Mouse (Mus musculus): Measurements from ENCODE around the gene Ptger2.
A peak's percentile ranks its signal among the peaks of the same experiment; 100 is the strongest.

Gene Ptger2

DNA sequence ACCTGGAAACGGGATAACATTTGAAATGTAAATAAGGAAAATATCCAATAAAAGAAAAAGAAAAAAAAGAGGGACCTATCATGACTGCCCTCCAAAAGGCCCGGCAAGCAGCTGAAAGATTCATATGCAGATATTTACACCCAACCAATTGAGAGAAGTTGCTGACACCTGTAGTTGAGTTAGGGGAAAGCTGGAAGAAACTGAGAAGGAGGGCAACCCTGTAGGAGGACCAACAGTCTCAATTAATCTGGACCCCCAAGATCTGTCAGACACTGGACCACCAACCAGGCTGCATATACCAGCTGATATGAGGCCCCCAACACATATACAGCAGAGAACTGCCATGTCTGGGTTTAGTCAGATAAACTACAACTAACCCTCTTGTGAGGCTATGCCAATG is 60.1 kb downstream of the Ptger2 start:
- DNase-seq (ENCODE audit: low spot score in 2 of 2) = no peak

DNA sequence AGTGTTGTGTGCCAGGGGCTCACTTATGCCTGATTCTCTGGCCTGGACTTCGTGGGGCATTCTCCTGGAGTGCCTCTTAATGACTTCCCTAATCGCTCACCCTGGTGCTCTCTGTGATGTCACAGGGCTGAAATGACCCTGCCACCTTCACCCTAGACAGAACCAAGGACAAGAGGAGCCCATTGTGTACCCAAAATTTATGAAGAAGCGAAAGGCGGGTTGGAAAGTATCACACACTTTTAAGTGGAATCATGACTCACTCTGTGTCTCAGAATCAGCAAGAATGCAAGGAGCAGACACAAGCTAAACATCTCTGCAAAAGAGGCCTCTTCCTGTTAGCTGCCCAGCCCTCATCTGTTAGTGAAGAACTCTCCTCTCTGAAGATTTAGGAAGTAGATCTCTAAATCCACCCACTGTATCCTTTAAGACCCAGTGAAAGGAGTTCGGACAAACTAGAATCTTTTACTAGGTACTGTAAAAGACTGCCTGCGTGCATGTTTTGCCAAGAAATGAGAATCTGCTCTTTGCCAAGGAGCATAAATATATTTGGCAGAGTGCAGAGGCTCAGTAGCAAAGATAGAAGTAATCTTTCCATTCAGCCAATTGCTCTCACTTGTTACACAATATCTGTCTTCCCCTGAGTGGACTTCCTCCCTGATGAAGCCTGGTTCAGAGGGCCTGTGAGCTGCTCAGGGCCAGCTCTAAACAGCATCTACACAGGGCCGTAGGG is 61.9 kb downstream of the Ptger2 start:
- DNase-seq (ENCODE audit: low spot score in 2 of 2) = peak in 1 of 2 experiments; percentile 9

DNA sequence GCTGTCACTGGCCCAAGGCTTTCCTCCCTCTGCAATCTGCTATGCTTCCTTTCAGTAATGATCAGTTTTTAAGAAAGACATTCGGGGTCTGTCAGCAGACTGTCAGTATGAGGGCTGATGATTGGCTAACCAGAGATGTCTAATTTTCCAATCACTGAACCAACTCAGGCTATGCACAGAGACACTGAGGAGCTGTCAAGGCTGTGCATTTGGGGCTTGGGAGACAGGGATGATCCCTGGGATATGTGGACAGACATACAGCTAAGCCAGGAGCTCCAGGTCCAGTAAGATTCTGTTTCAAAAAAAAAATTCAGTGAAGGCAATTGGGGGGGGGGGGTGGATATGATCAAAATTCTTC is 62.4 kb downstream of the Ptger2 start:
- DNase-seq (ENCODE audit: low spot score in 2 of 2) = no peak

DNA sequence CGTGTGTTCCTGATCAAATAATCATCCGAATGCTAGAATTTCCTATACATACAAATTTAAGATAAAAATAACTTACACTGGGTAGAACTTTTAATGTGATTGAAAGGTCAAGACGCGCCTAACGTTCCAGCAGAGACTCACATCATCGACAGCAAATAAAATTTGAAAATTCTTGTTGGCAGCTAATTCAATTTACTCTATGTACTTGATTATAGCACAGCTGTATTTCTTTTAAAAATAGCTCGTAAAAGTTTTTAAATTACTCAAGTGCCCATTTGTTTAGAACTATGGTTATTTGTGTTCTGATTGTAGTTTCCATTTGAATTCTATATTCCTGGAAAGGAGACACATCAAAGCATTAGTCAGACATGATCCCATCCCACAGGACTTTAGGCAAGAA is 63.1 kb downstream of the Ptger2 start:
- DNase-seq (ENCODE audit: low spot score in 2 of 2) = no peak

Measured in natural killer cell, adult 2 months (primary cell).